30 mouse cellular contexts compared by ENCODE assay signal in genomic region chr15:8697500-8697899, GRCm38 (mm10). TPM values are rescaled to one million over a fixed set of nuclear protein-coding genes. Genes with fewer than 3 reads are reported as not detected.
A peak's percentile ranks its signal among the peaks of the same experiment; 100 is the strongest.
DNase-seq lines count a peak whose midpoint lies in the region; ATAC-seq and TF ChIP-seq lines count a peak whose summit lies in the region.
"Had no signal": no experiment of that assay in that cellular context is flagged by ENCODE, and none has a peak within 500 bp of the region (broad histone marks: within the 10 kb centered on the region; RNA-seq: fewer than 3 reads in every experiment).

No protein-coding gene starts in this region.

- H3K27me3 ChIP-seq in forebrain, embryonic 10.5 days (ENCODE audit: poor library complexity, severe bottlenecking) = no peaks in the 10 kb centered on the region
- H3K27me3 ChIP-seq in forebrain, embryonic 13.5 days = no peaks in the 10 kb centered on the region
- no peaks in the 10 kb centered on the region for H3K27me3 ChIP-seq in E14TG2a.4 (ENCODE audit: insufficient read depth, low read length)
- H3K27me3 ChIP-seq: embryonic facial prominence, embryonic 15.5 days; limb, embryonic 12.5 days; stomach, embryonic 15.5 days had no signal

- 62% methylated on average over 3 of the region's 3 CpGs for WGBS in forebrain, embryonic 10.5 days
- WGBS in forebrain, embryonic 13.5 days = 53% methylated on average over 3 of the region's 3 CpGs

- H3K9me3 ChIP-seq in forebrain, embryonic 10.5 days = no peaks in the 10 kb centered on the region
- H3K9me3 ChIP-seq in forebrain, embryonic 13.5 days (replicated peaks) = no peaks in the 10 kb centered on the region
- H3K9me3 ChIP-seq in E14TG2a.4 (ENCODE audit: low read length) = peaks cover 10% of the 10 kb centered on the region
- H3K9me3 ChIP-seq: embryonic facial prominence, embryonic 15.5 days; limb, embryonic 12.5 days; midbrain, embryonic 10.5 days; stomach, embryonic 15.5 days had no signal

- no peak for TF ChIP-seq CTCF in E14TG2a.4 (conservative IDR thresholded peaks at IDR 0.05; ENCODE audit: low read length)

- no peak for DNase-seq in forebrain, embryonic 10.5 days (ENCODE audit: extremely low spot score, low spot score)
- DNase-seq in layer of hippocampus, adult 11-12 months (ENCODE audit: low spot score) = peak; percentile 47
- no peak for DNase-seq in layer of hippocampus, postnatal 10 days (ENCODE audit: low spot score in 2 of 2)
- DNase-seq in brain, adult 2 months (ENCODE audit: low read depth, low spot score) = peak; percentile 72
- no peak for DNase-seq in gastrocnemius, postnatal 14 days
- DNase-seq: adrenal gland, postnatal 25 days; cerebellum, adult 11 months; cerebellum, adult 9-11 months; forebrain, postnatal 0 days; heart, postnatal 4 days; kidney, adult 2 months; liver, postnatal 0 days; thymus, adult 18-20 months; thymus, postnatal 36 days had no signal

- no peak overlapping the region for H3K9ac ChIP-seq in forebrain, embryonic 13.5 days
- H3K9ac ChIP-seq: embryonic facial prominence, embryonic 15.5 days; forebrain, postnatal 0 days; hindbrain, embryonic 14.5 days; limb, embryonic 12.5 days; liver, postnatal 0 days; stomach, embryonic 15.5 days had no signal

- H3K4me3 ChIP-seq in forebrain, embryonic 10.5 days = no peak overlapping the region
- H3K4me3 ChIP-seq in forebrain, embryonic 13.5 days = no peak overlapping the region
- peak overlapping the region; percentile 14; the same call in 1 of the 2 replicates for H3K4me3 ChIP-seq in E14TG2a.4 (replicated peaks; ENCODE audit: low read length)
- H3K4me3 ChIP-seq: embryonic facial prominence, embryonic 15.5 days; limb, embryonic 12.5 days; midbrain, embryonic 10.5 days; myocyte; stomach, embryonic 15.5 days had no signal

- H3K27ac ChIP-seq in forebrain, embryonic 10.5 days = peak overlapping the region; percentile 33; the same call in 1 of the 2 replicates
- H3K27ac ChIP-seq in forebrain, embryonic 13.5 days = no peak overlapping the region
- H3K27ac ChIP-seq: embryonic facial prominence, embryonic 15.5 days; hindbrain, embryonic 14.5 days; kidney, postnatal 0 days; macrophage; midbrain, embryonic 10.5 days; stomach, embryonic 15.5 days had no signal

- peaks cover 13% of the 10 kb centered on the region for H3K4me1 ChIP-seq in forebrain, embryonic 10.5 days
- no peaks in the 10 kb centered on the region for H3K4me1 ChIP-seq in forebrain, embryonic 13.5 days
- peaks cover 49% of the 10 kb centered on the region for H3K4me1 ChIP-seq in E14TG2a.4 (replicated peaks; ENCODE audit: low read depth, low read length)
- H3K4me1 ChIP-seq: embryonic facial prominence, embryonic 15.5 days; stomach, embryonic 15.5 days had no signal

- intact Hi-C loops in gastrocnemius, postnatal 14 days (cut with DNase I; ENCODE audit: low total_unique reads) = no loop called here

- ATAC-seq in forebrain, embryonic 13.5 days = no peak
- no peak for ATAC-seq in CD4-positive, CD25-positive, alpha-beta regulatory T cell, adult 4 months
- ATAC-seq: forebrain, postnatal 0 days; inflammation-experienced regulatory T-cells, adult 6 months; liver, postnatal 0 days; lung, postnatal 0 days; midbrain, embryonic 16.5 days had no signal

- peaks cover 1% of the 10 kb centered on the region; the same call in 1 of the 2 replicates for H3K36me3 ChIP-seq in forebrain, embryonic 10.5 days (replicated peaks)
- H3K36me3 ChIP-seq in forebrain, embryonic 13.5 days (ENCODE audit: poor library complexity, severe bottlenecking) = peaks cover 7% of the 10 kb centered on the region; the same call in 1 of the 2 replicates
- H3K36me3 ChIP-seq in E14TG2a.4 (ENCODE audit: insufficient read depth, low read length) = peaks cover 26% of the 10 kb centered on the region
- H3K36me3 ChIP-seq: embryonic facial prominence, embryonic 15.5 days; midbrain, embryonic 10.5 days; stomach, embryonic 15.5 days had no signal

- no peak overlapping the region for H3K4me2 ChIP-seq in forebrain, embryonic 13.5 days
- H3K4me2 ChIP-seq: embryonic facial prominence, embryonic 15.5 days; hindbrain, embryonic 14.5 days; limb, embryonic 12.5 days; liver, embryonic 11.5 days; stomach, embryonic 15.5 days had no signal

RNA-seq across cellular contexts. Expression of gene Slc1a3, which starts 13.1 kb away (rescaled TPM):
- 27.0 and 29.0 TPM in 2 replicates for polyA plus RNA-seq in forebrain, embryonic 10.5 days (2016; fragmentation: Nextera tagmentation; extraction: Ambion mirVana)
- polyA plus RNA-seq in forebrain, embryonic 13.5 days (2015; fragmentation: Nextera tagmentation; extraction: Ambion mirVana) = 75.9 and 79.2 TPM in 2 replicates
- 100 to 1,000 TPM; 439 to 459 TPM for total RNA-seq in layer of hippocampus, postnatal 10 days (2021)
- polyA plus RNA-seq in CD4-positive, CD25-positive, alpha-beta regulatory T cell, adult 4 months (2017; shearing (Covaris generic)) = under 1 TPM in 1 of 2 experiments, not detected in 1; 0.24 TPM
- 1 to 10 TPM; 1.6 to 2.6 TPM for total RNA-seq in gastrocnemius, postnatal 14 days (2021)
- total RNA-seq: MEL had no signal

Comparison
In these comparisons a context has a peak if more than half of its experiments do, and no peak if none do; other contexts are left out.
1. DNase-seq: peak in layer of hippocampus, adult 11-12 months (single experiment) and brain, adult 2 months (single experiment); none in forebrain, embryonic 10.5 days (single experiment), layer of hippocampus, postnatal 10 days (0 of 2) and gastrocnemius, postnatal 14 days (single experiment).
2. RNA of gene Slc1a3, which starts 13.1 kb away (polyA plus RNA-seq): 75.9 to 79.2 TPM in forebrain, embryonic 13.5 days and 27.0 to 29.0 TPM in forebrain, embryonic 10.5 days; 0.24 TPM in CD4-positive, CD25-positive, alpha-beta regulatory T cell, adult 4 months; every median in the first group is over 10 times any median in the second.